Mouse (Mus musculus) WW6 (cell line): ENCODE data around the gene Rad51b.

Source experiments
- DNase-seq: peaks from one replicate; pipeline ENCODE4 v3.0.0-alpha.2; 2013; ENCODE audit warnings: low read depth, low spot score

The Rad51b gene

DNA sequence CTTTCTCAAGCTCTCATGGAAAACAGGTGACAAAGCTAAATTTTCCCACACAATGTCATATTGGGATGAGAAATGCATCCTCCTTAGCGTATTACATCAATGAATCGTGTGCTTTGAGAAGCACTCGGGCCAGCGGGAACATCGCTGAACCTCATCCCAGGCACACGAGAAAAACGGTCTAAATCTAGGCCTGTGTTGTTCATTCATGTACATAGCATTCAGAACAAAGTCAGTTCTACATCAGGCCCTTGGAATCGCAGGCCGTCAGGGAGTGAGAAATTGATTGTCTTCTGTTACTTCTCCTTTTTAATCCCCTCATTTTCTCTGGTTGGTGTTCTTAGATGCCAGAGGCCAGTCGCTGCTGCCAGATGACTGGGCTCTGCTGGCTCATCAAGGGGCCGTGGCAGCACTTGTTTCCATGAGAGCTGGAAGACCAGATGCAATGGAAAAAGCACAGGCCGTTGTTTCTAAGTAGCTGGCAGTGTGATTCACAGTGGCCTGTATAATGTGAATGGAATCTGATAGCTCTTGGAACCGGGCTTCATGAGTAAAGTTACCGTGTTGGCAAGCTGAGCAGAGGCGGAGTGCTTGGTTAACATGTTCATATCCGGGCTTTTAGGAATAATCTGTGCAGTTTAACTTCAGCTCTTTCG, 191.6 kb downstream of the Rad51b start:
- no peak for DNase-seq

DNA sequence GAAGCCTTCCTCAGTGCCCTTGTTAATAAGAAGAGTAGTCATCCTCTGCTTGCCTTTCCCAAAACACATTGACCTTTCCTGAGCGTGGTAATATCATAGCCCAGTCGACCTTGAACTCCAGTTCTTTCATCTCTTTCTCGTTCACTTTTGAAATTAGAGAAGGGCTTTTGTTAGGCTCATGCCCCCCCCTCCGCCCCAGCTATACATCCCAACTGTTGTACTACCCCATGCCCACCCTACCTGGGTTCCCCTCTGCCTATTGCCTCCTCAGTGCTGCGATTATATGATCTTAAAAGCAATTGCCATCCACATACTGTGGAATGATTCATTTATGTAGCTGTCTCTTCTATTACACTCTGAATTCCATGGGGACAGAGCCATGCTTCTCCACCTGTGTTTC, 193.5 kb downstream of the Rad51b start:
- DNase-seq = no peak

DNA sequence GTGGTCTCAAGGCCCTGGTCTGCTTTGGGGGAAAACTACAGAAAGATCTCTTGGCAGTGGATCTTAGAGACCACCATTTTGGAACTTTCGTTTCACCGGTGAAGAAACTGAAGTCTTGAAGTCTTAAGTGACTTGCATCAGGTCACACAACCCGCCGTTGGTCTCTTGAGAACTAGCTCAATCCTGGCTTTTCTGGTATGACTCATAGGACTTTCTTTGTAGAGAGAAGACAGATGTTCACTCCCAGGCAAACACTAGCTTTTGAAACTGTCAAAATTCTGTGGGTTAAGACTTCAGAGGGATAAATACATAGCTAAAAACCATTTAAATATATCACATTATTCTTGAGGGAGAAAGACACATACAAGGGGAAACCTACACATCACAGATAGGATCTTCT, 195.1 kb downstream of the Rad51b start:
- no peak for DNase-seq

DNA sequence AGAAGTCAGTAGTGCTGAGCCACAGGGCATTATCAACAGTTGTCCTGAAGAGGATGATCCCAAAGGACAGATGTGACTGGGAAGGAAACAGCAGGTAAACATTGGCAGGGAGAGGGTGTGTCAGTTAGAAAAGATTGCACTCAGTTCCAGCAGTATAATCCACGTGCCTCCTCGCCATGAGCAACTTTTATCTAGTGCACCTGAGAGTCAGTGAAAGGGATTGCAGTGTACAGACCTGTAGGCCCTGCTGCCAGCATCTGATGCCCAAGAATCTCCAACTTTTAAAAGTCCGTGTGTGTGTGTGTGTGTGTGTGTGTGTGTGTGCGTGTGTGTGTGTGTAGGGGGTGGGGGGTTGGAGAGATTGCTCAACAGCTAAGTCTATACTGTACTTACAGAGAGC, 195.5 kb downstream of the Rad51b start:
- DNase-seq = no peak

DNA sequence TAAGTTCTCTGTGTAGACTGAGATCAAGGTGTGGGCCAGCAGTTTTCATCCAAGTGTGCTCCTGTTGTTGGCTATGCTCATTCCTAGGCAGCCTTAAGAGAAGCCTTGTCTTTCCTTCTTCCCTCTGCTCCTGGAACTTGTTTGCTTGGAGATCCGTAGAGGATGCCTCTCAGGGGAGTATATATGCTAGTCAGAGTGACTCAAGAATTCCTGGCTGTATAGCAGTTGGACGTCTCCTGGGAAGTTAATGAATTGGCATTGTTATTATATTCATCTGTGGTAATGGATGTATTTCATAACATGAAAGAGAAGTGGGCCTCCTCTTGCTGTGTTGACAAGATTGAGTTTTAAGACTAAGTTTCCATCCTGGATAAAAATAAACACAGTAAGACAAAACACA, 196.4 kb downstream of the Rad51b start:
- DNase-seq = no peak

DNA sequence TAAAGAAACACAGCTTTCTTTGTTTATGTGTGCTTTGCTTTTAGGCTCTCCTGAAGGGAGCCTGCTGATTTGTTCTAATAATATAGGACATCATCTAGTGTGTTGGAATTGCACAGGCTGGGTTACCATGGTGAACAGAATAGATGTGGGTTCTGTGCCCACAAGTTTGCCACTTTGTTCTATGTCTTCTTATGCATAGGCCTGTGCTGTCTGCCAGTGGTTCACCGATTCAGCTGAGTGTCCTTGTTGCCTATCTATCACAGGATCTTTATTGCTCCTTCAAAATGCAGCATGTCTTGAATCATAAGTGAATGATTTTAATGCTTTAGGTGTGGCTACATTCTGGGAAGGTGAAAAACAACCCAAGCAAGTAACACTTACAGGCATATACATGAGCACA, 201.2 kb downstream of the Rad51b start:
- no peak for DNase-seq

DNA sequence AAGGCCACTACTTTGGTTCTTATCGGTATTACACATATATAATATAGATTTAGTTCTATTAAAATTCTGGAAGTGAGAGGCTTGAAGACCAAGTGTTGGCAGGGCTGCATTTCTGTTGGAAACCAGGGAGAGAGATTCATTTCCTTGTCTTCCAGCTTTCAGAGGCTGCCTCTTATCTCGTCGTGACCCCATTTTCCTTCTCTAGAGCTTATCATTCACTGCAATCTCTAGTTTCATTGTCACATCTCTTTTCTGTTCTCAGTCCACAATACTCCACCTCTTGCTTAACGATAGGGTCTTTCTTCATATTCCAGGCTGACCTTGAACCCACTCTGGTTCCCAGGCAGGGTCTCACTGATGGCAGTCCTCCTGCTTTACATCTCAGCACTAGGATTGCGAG, 202.7 kb downstream of the Rad51b start:
- DNase-seq = no peak

DNA sequence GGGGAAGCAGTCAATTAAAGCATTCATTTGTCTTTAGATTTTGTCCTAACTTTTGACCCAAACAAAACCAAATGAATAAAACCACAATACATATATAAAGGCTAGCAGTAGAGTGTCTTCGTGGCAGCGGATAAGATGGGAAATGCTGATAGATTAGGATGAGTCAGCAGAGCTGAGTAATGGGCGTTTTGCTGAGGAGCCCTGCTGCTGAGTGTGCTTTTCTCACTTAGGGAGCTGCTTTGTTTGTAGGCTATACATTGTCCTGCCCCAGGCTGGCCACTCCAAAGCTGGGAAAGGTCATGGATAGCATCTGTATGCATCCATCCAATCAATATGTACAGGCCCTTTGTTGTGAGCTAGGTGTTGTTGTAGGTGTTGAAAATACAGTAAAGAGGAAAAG, 204.8 kb downstream of the Rad51b start:
- no peak for DNase-seq

DNA sequence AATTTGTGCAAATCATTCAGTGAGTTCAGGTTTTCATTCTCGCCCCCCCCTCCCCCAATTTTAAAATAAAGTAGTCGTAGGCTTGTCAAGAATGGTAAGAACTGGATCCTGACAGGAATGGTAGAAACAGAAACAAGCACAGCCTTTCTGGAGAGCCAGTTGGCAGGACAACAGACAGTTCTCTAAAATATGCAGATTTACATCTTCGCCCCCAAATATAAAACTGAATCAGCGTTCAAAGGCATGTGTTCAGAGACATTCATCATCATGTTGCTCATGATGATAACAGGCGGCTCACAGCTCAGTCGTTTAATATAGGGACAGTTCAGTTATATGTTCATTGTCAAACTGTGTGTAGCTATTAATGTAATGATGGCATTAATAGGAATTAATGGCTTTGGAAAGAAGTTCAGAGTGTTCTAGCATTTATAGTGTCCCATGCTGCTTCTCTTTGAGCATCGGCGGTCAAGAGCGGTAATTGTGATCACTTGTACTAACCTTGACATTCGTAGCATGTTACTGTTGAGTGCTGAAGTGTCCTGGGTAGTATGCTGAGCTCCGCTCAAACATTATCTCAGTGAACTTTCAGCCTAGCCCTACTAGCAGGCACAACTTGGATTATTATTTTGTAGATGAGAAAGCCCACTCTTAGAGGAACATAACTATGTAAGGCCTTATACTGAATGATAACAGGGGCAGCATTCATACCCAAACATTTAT, 205.9 kb downstream of the Rad51b start:
- no peak for DNase-seq

DNA sequence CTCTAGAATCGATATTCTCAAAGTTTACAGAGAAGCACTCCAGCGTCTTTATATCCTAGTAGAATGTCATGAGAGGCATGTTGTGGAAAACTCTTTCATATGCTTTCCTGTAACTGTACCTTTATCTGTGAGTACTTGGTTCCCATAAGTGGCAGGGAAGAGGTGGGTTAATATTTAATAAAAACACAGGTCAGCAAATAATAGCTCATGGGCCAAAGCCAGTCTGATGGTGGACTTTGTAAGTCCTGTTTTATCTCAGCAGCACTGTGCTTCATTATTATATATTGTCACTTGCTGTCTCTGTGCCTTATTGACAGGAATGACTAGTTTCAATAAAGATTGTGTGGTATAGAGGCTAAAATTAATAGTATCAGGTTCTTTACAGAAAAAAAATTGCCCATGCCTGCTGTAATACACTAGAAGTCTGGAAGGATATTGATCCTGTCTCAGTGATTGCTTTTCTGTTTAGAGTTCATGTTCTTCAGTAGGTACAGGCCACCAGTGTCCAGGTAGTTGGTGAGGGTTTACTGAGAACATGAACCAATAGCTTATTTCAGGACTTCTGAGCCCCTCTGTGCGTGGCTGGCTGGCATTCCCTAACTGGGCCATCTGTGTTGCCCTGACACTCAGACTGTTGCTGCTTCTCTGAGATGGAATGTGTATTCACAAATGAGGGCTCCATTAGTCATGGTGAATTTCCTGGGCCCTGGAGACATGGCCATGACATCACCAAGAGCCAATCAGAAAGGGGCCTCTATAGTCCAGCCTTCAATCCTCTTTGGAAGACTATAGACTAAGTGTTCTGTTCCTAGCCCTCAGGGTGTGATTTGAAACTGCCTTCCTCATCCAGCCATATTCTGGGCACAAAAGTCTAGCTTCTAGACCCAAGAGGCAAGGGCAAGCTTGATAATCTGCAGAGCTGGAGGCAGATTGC, 206.8 kb downstream of the Rad51b start:
- DNase-seq = no peak

DNA sequence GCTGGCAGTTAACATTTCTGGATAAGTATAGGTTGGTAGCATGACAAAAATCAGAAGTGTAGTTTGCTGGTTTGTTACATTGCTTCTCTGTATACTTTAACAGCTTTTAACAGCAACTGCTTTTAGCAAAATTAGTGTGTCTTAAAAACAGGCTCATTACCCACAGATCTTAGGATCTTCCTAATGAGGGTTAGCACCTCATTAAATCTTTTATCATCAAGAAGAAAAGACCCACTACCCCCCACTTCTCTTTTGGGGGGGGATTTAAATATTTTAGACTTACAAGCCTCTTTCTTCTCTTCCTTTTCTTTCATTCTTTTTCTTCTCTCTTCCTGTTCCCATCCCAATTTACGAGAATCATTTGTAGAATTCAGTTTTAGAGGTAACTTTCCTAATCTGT, 207.6 kb downstream of the Rad51b start:
- no peak for DNase-seq

DNA sequence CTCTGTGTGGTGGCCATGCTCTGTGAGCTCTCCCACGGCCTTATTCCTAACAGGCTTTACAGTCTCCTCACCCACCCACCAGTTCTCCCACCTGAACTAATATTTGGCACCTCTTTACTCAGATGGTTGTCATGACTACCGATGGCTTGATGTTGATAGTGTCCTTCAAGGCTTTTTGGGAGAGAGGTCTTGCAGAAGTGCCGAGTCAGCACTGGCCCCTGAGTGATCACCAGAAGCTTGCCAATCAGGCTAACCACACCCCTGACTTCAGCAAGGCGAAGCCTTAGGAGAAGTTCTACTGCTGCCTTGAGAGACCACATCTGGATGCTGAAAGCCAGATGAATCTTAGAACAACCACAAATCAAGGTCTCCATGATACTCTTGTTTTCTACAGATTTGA, 209.3 kb downstream of the Rad51b start:
- DNase-seq = no peak

DNA sequence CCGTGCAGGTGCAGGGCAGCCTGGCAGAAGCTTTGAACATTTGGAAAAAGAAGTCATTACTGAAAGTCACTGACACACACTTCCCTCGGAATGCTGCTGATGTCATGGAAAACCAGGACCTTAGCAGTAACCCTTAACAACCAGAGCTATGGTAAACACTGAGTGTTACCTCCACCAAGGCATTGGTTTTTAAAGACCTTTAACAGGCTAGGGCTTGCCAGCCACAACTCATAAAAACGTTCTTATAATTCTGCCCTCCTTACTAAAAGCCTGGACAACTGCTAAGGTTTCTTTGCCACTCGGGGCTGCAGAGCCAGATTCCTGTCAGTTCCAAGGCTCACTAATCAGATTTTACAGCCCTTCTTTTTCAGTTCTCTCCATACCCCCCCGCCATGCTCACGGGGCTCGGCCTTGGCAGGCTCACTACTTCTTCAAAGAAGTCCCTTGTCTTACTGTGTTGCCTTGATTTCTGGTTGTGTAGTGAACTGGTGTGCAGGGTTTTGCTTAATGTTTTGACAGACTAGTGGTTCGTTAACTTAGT, 210.1 kb downstream of the Rad51b start:
- no peak for DNase-seq

DNA sequence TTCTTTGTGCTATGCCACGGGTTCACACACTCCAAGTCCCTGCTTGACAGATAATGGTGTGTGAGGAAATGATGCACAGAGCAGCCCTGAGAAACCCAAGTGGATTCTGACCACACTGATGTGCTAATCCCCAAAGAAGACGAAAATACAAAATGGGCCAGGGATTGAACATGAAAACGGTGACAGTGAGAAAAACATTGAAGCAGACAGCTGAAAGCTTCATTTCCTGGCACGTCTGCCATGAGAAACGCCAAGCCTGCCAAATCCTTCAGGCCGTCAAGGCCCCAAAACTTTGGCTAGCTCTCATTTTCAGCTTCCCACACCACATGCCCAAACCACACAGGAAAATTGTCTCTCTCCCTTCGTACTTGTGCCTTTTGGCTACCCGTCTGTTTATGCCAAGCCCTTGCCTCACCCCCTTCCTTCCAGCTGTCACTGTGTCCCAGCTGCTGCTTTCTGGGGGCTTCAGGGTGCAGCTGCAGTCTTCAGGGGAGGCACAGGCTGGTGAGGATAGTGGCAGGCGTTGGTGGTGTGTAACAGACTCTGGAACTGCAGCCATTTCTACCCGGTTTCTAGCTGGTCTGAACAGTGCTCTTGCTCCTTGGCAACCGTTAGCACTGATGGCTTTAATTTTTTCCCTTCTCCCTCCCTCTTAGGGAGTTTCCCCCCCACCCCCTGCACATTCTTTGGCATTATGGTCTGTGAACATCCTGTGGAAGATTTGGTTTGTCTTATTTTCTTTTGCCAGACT, 214.5 kb downstream of the Rad51b start:
- no peak for DNase-seq

DNA sequence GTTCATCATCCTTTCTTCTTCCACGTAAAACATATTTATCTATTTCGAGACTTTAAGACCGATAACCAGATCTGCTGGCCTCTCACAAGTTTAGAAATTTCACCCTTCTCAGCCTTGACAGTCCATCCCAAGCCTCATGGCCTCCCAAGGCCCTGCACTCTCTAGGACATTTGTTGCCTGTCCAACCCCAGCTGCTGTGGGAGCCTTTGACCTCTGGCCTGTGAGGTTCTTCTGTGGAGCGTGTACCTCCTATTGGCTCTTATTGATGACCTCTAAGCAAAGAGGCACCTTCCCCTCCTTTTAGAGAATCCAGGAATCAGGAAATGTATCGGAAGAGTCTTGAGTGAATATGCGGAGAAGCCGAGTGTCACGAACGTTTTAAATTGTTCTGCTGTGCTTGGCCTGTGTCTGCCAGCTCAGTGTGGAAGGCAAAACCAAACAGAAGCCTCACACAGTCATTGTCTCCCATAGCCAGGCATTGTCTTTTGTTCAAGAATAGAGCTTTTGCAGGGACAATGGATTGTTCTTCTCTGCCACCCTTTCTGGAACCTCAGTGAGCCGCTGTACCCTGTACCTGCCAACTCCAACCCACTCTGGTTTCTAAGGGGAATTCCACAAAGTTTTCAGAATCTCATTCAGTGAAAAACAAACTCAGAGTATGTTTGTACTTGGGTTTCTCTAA, 215.3 kb downstream of the Rad51b start:
- no peak for DNase-seq

DNA sequence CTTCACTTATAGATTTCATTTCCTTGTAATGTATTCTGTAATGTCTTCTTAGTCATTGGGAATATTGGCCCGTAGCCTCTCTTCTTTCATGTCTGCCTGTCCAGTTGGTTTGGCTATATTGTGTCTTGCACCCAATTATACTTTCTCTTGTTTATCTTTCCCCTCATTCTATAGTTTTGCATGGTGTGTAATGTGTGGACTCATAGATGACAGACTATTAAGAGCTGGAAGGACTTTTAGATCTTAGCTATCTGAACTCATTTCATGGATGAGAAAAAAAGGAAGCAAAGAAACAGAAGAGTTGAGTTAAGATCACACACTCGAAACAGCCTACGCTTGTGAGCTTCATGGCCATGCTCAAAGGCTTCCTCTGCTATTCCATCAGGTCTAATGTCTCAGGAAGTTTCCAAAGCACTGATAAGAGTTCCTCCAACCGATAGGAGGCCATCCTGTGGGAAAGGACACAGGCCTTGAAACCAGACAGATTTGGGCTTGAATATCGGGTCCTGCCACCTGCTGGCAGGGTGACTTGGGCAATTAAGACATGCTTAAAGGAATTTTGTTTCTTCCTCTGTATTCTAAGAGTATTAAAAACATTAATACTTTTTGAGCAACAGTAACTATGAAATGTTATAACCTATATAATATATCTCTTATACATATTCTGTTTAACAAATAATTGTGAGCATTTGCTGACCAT, 216.1 kb downstream of the Rad51b start:
- DNase-seq = no peak

DNA sequence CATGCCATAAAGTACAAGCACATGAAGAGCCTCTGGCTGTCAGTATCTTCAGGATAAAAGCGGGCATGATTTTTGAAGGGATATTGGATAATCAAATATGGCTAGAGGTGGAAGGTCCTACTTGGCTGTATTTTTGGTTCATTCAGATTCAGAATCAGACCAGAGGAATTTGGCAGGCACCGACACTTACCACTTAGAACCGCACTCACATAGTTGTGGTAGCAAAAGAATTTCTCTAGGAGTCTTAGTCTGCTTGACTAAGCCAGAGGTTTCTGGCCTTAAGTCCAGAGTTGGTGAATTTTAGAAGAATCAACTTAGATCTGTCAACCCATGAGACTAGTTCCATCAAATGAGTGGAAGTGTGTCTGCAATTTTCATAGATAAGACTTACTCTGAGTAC, 217.6 kb downstream of the Rad51b start:
- no peak for DNase-seq

DNA sequence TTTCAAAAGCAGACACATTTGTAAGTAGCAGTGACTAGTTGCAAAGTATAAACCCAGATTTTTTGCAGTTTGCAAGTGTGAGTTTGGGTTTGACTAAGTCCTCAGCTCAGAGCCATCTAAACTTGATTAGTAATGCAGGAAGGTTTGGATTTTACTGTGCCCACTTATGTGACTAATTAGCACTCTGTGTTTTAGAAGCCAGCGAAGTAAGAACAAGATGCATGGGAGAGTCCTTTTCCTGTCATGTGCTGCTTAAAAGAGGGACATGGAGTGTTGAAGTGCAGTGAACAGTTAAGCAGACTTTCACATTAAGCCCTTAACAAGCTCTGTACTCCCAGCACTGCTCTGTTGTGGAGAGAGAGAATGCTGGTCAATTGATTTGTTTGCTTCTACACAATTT, 225.3 kb downstream of the Rad51b start:
- no peak for DNase-seq

DNA sequence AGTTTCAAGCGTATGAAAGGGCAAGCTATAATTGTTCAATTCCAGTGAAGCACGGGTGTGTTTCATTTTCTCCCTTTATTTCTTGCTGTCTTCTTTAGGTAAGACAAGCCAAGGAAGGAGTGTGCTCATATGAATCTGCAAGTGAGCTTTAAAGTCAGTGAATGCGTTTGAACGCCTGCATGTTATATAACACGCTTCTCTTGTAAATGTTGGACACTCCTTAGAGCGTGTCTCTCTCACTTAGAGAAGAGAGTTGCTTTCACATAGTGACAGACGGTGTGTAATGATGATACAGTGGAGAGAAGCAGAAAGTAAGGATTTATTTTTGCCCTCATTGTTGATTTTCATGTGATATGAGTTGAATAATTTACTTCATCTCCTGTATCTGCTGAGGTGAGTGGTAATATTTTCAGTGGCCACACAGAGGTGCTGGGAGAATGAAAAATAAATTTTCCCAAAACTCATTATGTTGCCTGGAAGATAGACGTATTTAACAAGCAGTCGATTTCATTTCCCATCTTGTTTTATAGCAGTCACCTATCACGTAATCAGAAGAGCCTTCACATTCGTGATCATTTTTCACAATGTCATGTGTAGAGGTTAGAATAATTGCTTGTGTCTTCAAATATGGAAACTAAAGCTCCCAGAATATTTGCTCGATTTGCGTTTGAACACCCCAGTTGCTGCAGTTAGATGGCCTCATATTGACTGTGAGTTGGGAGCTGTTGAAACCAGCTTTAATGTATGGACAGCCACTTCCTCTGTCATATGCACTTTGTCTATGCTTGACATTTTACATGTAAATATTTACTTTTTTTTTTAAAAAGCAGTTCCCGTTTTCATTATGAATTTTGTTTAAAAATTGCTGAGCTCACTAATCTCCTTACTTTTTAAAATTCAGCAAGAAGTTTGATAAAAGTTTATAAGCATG, 228.1 kb downstream of the Rad51b start:
- DNase-seq = no peak
